In genomic region chr14:121505485-121505860, GRCm38 (mm10) we compare ENCODE assay signal across 11 mouse cellular contexts. TPM values are rescaled to one million over a fixed set of nuclear protein-coding genes. Genes with fewer than 3 reads are reported as not detected.
DNase-seq lines count a peak whose midpoint lies in the region; ATAC-seq and TF ChIP-seq lines count a peak whose summit lies in the region.
"Had no signal": no experiment of that assay in that cellular context is flagged by ENCODE, and none has a peak within 500 bp of the region (broad histone marks: within the 10 kb centered on the region; RNA-seq: fewer than 3 reads in every experiment).

No protein-coding gene starts in this region.

- H3K9me3 ChIP-seq in heart, embryonic 13.5 days = no peaks in the 10 kb centered on the region
- H3K9me3 ChIP-seq in midbrain, embryonic 10.5 days (replicated peaks) = no peaks in the 10 kb centered on the region
- no peaks in the 10 kb centered on the region for H3K9me3 ChIP-seq in midbrain, postnatal 0 days (ENCODE audit: low read length)
- no peaks in the 10 kb centered on the region for H3K9me3 ChIP-seq in liver, embryonic 15.5 days (replicated peaks)

- no peak overlapping the region for H3K9ac ChIP-seq in heart, embryonic 13.5 days
- H3K9ac ChIP-seq in midbrain, postnatal 0 days (replicated peaks; ENCODE audit: low read length, poor library complexity, severe bottlenecking) = no peak overlapping the region
- no peak overlapping the region for H3K9ac ChIP-seq in liver, embryonic 15.5 days

- H3K36me3 ChIP-seq in heart, embryonic 13.5 days = no peaks in the 10 kb centered on the region
- H3K36me3 ChIP-seq in midbrain, embryonic 10.5 days = no peaks in the 10 kb centered on the region
- no peaks in the 10 kb centered on the region for H3K36me3 ChIP-seq in midbrain, postnatal 0 days (ENCODE audit: insufficient read depth, low read length)
- H3K36me3 ChIP-seq in liver, embryonic 15.5 days (replicated peaks) = no peaks in the 10 kb centered on the region

- no peak for ATAC-seq in heart, embryonic 13.5 days (ENCODE audit: extremely low read depth, insufficient number of reproducible peaks, low FRiP score, low TSS enrichment)
- ATAC-seq in midbrain, postnatal 0 days (ENCODE audit: low FRiP score) = no peak
- ATAC-seq in liver, embryonic 15.5 days (ENCODE audit: insufficient read depth) = no peak

- no peak overlapping the region for H3K27ac ChIP-seq in heart, embryonic 13.5 days (replicated peaks)
- H3K27ac ChIP-seq in midbrain, embryonic 10.5 days (replicated peaks) = no peak overlapping the region; the same call in 1 of the 2 replicates
- no peak overlapping the region for H3K27ac ChIP-seq in midbrain, postnatal 0 days (ENCODE audit: low read depth, low read length)
- H3K27ac ChIP-seq in liver, embryonic 15.5 days (replicated peaks) = no peak overlapping the region
- H3K27ac ChIP-seq: layer of hippocampus, adult 2 months had no signal

- H3K4me2 ChIP-seq in heart, embryonic 13.5 days = peak overlapping the region; percentile 69
- H3K4me2 ChIP-seq in midbrain, postnatal 0 days (ENCODE audit: low read depth, low read length, poor library complexity, severe bottlenecking) = no peak overlapping the region
- peak overlapping the region; percentile 35 for H3K4me2 ChIP-seq in liver, embryonic 15.5 days

- TF ChIP-seq CTCF in midbrain, postnatal 0 days (IDR thresholded peaks at IDR 0.05) = no peak

- intact Hi-C loops in heart, postnatal 14 days (cut with DNase I) = no loop called here

- peaks cover 44% of the 10 kb centered on the region for H3K27me3 ChIP-seq in heart, embryonic 13.5 days (replicated peaks)
- peaks cover 43% of the 10 kb centered on the region for H3K27me3 ChIP-seq in midbrain, embryonic 10.5 days (ENCODE audit: low read depth, poor library complexity, severe bottlenecking)
- peaks cover 22% of the 10 kb centered on the region for H3K27me3 ChIP-seq in midbrain, postnatal 0 days (ENCODE audit: insufficient read depth, low read length)
- H3K27me3 ChIP-seq in liver, embryonic 15.5 days = peaks cover 44% of the 10 kb centered on the region

- 24% methylated on average over 9 of the region's 9 CpGs for whole genome bisulfite sequencing in heart, embryonic 13.5 days
- WGBS in midbrain, embryonic 10.5 days = 23% methylated on average over 9 of the region's 9 CpGs
- 23% methylated on average over 9 of the region's 9 CpGs for WGBS in midbrain, postnatal 0 days
- WGBS in liver, embryonic 15.5 days (ENCODE audit: insufficient replicate concordance) = 19% methylated on average over 9 of the region's 9 CpGs

- DNase-seq in heart, postnatal 14 days = no peak
- peak; percentile 22 for DNase-seq in midbrain, embryonic 10.5 days (ENCODE audit: low spot score)
- DNase-seq in midbrain, postnatal 0 days (ENCODE audit: low spot score) = no peak
- peak; percentile 28 for DNase-seq in yolk sac, embryonic 10.5 days (ENCODE audit: low spot score)
- DNase-seq in spleen, adult 18-20 months = no peak
- DNase-seq in gastrocnemius, postnatal 4 days (ENCODE audit: low spot score in 2 of 2) = no peak
- DNase-seq: gastrocnemius, postnatal 25 days had no signal

- H3K4me3 ChIP-seq in heart, embryonic 13.5 days = peak overlapping the region; percentile 42; the same call in 1 of the 2 replicates
- peak overlapping the region; percentile 45 for H3K4me3 ChIP-seq in midbrain, embryonic 10.5 days
- no peak overlapping the region for H3K4me3 ChIP-seq in midbrain, postnatal 0 days (ENCODE audit: low read depth, low read length)
- no peak overlapping the region for H3K4me3 ChIP-seq in liver, embryonic 15.5 days (replicated peaks)
- H3K4me3 ChIP-seq: layer of hippocampus, adult 2 months had no signal

- H3K4me1 ChIP-seq in heart, embryonic 13.5 days = peaks cover 14% of the 10 kb centered on the region
- peaks cover 19% of the 10 kb centered on the region for H3K4me1 ChIP-seq in midbrain, embryonic 10.5 days
- H3K4me1 ChIP-seq in midbrain, postnatal 0 days (ENCODE audit: insufficient read depth, low read length) = no peaks in the 10 kb centered on the region
- 0 out of 2 replicates have a peak, but pooled peaks cover 2% of the 10 kb centered on the region for H3K4me1 ChIP-seq in liver, embryonic 15.5 days (replicated peaks)

RNA-seq across cellular contexts. Expression of gene Slc15a1, which starts 0.4 kb away (rescaled TPM):
- polyA plus RNA-seq in heart, embryonic 13.5 days (2015; fragmentation: Nextera tagmentation; extraction: Ambion mirVana) = 0.06 TPM in 1 of 2 replicates, not detected in the other
- total RNA-seq in heart, postnatal 14 days (2021) = not detected
- 0.04 TPM in 1 of 2 replicates, not detected in the other for polyA plus RNA-seq in midbrain, embryonic 10.5 days (2016; fragmentation: Nextera tagmentation; extraction: Ambion mirVana)
- total RNA-seq in midbrain, postnatal 0 days (2014; rRNA removed) = 0.05 TPM in 1 of 2 replicates, not detected in the other
- polyA plus RNA-seq in midbrain, postnatal 0 days (2015; fragmentation: Nextera tagmentation; extraction: Ambion mirVana) = 0.06 and 0.12 TPM in 2 replicates
- not detected in 2 replicates for polyA plus RNA-seq in liver, embryonic 15.5 days (2015; fragmentation: Nextera tagmentation; extraction: Ambion mirVana)
- total RNA-seq in gastrocnemius, postnatal 4 days (2021) = not detected
- total RNA-seq: gastrocnemius, postnatal 25 days; layer of hippocampus, adult 2 months had no signal
- polyA plus RNA-seq: C2C12 had no signal

Comparison
In these comparisons a context has a peak if more than half of its experiments do, and no peak if none do; other contexts are left out.
1. H3K4me3 ChIP-seq: peak in heart, embryonic 13.5 days (single experiment) and midbrain, embryonic 10.5 days (single experiment); none in midbrain, postnatal 0 days (single experiment) and liver, embryonic 15.5 days (single experiment).
2. DNase-seq: peak in midbrain, embryonic 10.5 days (single experiment) and yolk sac, embryonic 10.5 days (single experiment); none in heart, postnatal 14 days (0 of 2), midbrain, postnatal 0 days (single experiment), spleen, adult 18-20 months (0 of 2) and gastrocnemius, postnatal 4 days (0 of 2).